Mouse (Mus musculus) olfactory bulb, adult 2 months (tissue): ENCODE results near the gene Krt16.
"Not testable (repeated sequence)": the region's sequence is repeated elsewhere in the genome, so short reads cannot be mapped to it uniquely, and the experiment has no call there.

Experiments used
- CTCF ChIP-seq: fragments of 200-500 bp; IDR thresholded peaks from 2 replicates; pipeline ENCODE4 v1.5.1; 2012; ENCODE audit warnings: low read depth, mild to moderate bottlenecking, low read length, moderate library complexity; ENCODE audit not compliant: insufficient read depth
- POLR2A ChIP-seq: fragments of 200-500 bp; IDR thresholded peaks from 2 replicates; pipeline ENCODE4 v1.6.1; 2012; ENCODE audit warnings: mild to moderate bottlenecking, low read depth, low read length, moderate library complexity; ENCODE audit not compliant: insufficient read depth

GRCm38 (mm10) chr11:100246471-100246870, 2.2 kb downstream of the Krt16 start:
- TF ChIP-seq CTCF, POLR2A: not testable (repeated sequence)
